Mouse (Mus musculus): ENCODE results near the gene Zfp738.
"Not testable (repeated sequence)": the region's sequence is repeated elsewhere in the genome, so short reads cannot be mapped to it uniquely, and the experiment has no call there.

Gene Zfp738

GRCm38 (mm10) chr13:67686971-67687370 is at the start of gene Zfp738:
Gene Zfp738, minus strand, starts transcription at chr13:67687071.
- no peak for DNase-seq (ENCODE audit: low read depth, low spot score)

- not testable (repeated sequence) for DNase-seq (ENCODE audit: low read depth, low spot score)
Observed at GRCm38 (mm10) chr13:67734391-67734790, 47.5 kb upstream of the Zfp738 start.

- DNase-seq (ENCODE audit: low read depth, low spot score): not testable (repeated sequence)
Observed at GRCm38 (mm10) chr13:67729441-67729840, 42.6 kb upstream of the Zfp738 start.

GRCm38 (mm10) chr13:67728641-67729318 is 41.9 kb upstream of the Zfp738 start, which contains the start of gene Zfp65:
Gene Zfp65, minus strand, starts transcription at chr13:67729173.
- DNase-seq (ENCODE audit: low read depth, low spot score): peak; percentile 66

GRCm38 (mm10) chr13:67728106-67728505 is 41.2 kb upstream of the Zfp738 start:
- DNase-seq (ENCODE audit: low read depth, low spot score): no peak

- not testable (repeated sequence) for DNase-seq (ENCODE audit: low read depth, low spot score)
Observed at GRCm38 (mm10) chr13:67725331-67725730, 38.5 kb upstream of the Zfp738 start.

GRCm38 (mm10) chr13:67723848-67724479 is 37.1 kb upstream of the Zfp738 start:
- DNase-seq (ENCODE audit: low read depth, low spot score): peak; percentile 85

- DNase-seq (ENCODE audit: low read depth, low spot score): not testable (repeated sequence)
Observed at GRCm38 (mm10) chr13:67683841-67684240, 3.0 kb downstream of the Zfp738 start.

- DNase-seq (ENCODE audit: low read depth, low spot score): peak; percentile 82
Observed at GRCm38 (mm10) chr13:67682959-67683735, 3.7 kb downstream of the Zfp738 start.

- DNase-seq (ENCODE audit: low read depth, low spot score): no peak
Observed at GRCm38 (mm10) chr13:67674902-67675301, 12.0 kb downstream of the Zfp738 start.

GRCm38 (mm10) chr13:67652496-67652895 is 34.4 kb downstream of the Zfp738 start:
- no peak for DNase-seq (ENCODE audit: low read depth, low spot score)

GRCm38 (mm10) chr13:67637294-67638007 is 49.4 kb downstream of the Zfp738 start, which contains the start of the genes Gm49345 and Zfp729a:
Gene Gm49345, minus strand, starts transcription at chr13:67637769.
Gene Zfp729a, minus strand, starts transcription at chr13:67637791.
- DNase-seq (ENCODE audit: low read depth, low spot score): peak; percentile 89

GRCm38 (mm10) chr13:67610108-67610507 is 76.8 kb downstream of the Zfp738 start:
- DNase-seq (ENCODE audit: low read depth, low spot score): no peak

GRCm38 (mm10) chr13:67609066-67609876 is 77.6 kb downstream of the Zfp738 start, which contains the start of gene Zfp729b:
Gene Zfp729b, minus strand, starts transcription at chr13:67609707.
- DNase-seq (ENCODE audit: low read depth, low spot score): peak; percentile 87

All from brain, embryonic 18.5 days (tissue).